Mouse (Mus musculus): ENCODE data around the gene Tcf20. TPM values are rescaled to one million over a fixed set of nuclear protein-coding genes. Genes with fewer than 3 reads are reported as not detected.

Gene Tcf20
- polyA plus RNA-seq, 1 experiment from 2014 or later = 3.0 TPM

Small RNA genes within 50 kb of the gene (microRNA-seq; reads per million reads assigned to microRNA genes)
- gene Gm27618 (not detected), gene Mir3080 (10.9 reads per million, percentile 25 among the genes with 10 or more reads in this experiment)

Other genes starting within 250 kb of the Tcf20 start
- not detected in 2 replicates for gene Cyp2d40, start 223.7 kb downstream of the Tcf20 start, polyA plus RNA-seq (2015; fragmentation: Nextera tagmentation; extraction: Ambion mirVana)
- 6.1 and 8.0 TPM in 2 replicates for gene Cyp2d26, start 193.6 kb downstream of the Tcf20 start, polyA plus RNA-seq (2015; fragmentation: Nextera tagmentation; extraction: Ambion mirVana)
- 5.9 and 7.0 TPM in 2 replicates for gene Nfam1, start 45.4 kb upstream of the Tcf20 start, polyA plus RNA-seq (2015; fragmentation: Nextera tagmentation; extraction: Ambion mirVana)
- 20.1 and 23.8 TPM in 2 replicates for gene Serhl, start 101.6 kb upstream of the Tcf20 start, polyA plus RNA-seq (2015; fragmentation: Nextera tagmentation; extraction: Ambion mirVana)
- 35.6 and 40.9 TPM in 2 replicates for gene Rrp7a, start 134.9 kb upstream of the Tcf20 start, polyA plus RNA-seq (2015; fragmentation: Nextera tagmentation; extraction: Ambion mirVana)
- gene Poldip3, start 161.5 kb upstream of the Tcf20 start, polyA plus RNA-seq (2015; fragmentation: Nextera tagmentation; extraction: Ambion mirVana) = 65.0 and 69.6 TPM in 2 replicates
- 110 and 147 TPM in 2 replicates for gene Cyb5r3, start 184.7 kb upstream of the Tcf20 start, polyA plus RNA-seq (2015; fragmentation: Nextera tagmentation; extraction: Ambion mirVana)

Measured in liver, embryonic 13.5 days (tissue).